Mouse (Mus musculus) cerebellum, adult 11 months (tissue): ENCODE data around the gene Fubp1.
A peak's percentile ranks its signal among the peaks of the same experiment; 100 is the strongest.

Source experiments
- DNase-seq: peaks from one replicate; pipeline ENCODE4 v3.0.0; 2022

The Fubp1 gene

GRCm38 (mm10) chr3:152209967-152210634 is at the start of gene Fubp1, which contains the start of gene Dnajb4:
Gene Fubp1, plus strand, starts transcription at chr3:152210422.
Gene Dnajb4, minus strand, starts transcription at chr3:152210302.
- DNase-seq = peak; percentile 99

- DNase-seq = no peak
Observed at GRCm38 (mm10) chr3:152160607-152161006, 49.6 kb upstream of the Fubp1 start.

DNA sequence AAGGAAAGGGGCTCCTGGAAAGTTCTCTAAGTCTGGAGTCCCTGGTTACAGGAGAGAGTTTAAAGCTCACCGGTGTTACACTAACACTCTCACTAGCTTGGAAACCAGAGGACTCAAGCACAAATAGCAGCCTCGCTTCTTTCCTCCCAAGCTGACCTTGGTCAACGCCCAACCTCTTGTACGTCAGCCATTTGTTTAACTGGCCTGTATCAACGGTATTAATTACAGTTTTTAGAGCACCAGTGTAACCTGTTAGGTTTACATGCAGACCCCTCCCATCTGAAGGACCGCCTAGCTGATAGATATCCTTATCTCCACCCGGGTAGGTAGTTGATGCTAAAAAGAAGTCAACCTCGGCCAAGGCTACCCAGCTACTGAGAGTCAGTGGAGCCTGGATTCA is 46.9 kb upstream of the Fubp1 start:
- no peak for DNase-seq

GRCm38 (mm10) chr3:152165014-152165350 is 45.2 kb upstream of the Fubp1 start:
- no peak for DNase-seq

GRCm38 (mm10) chr3:152165351-152166098 is 44.7 kb upstream of the Fubp1 start:
- peak; percentile 45 for DNase-seq

GRCm38 (mm10) chr3:152166099-152166423 is 44.2 kb upstream of the Fubp1 start, which contains the start of gene Gipc2:
Gene Gipc2, minus strand, starts transcription at chr3:152166230.
- no peak for DNase-seq

- DNase-seq = no peak
Observed at GRCm38 (mm10) chr3:152166699-152167451, 43.3 kb upstream of the Fubp1 start.

DNA sequence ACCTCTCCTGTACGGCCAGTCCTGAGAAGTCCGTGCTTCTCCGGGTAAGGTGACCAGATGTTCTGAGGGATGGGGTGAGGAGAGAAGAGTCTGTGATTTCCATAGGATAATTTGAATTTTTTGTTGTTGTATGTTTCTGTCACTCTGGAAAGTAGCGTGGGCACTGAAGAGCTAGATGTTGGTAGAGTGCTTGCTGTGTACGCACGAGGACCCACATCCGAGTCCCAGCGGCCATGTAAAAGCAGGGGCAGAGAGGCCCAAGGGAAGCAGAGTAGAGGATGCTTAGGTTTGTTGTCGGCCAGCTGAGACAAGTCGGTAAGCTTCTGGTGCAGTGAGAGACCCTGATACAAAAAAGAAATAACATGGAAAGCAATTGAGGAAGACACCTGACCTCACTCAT is 42.2 kb upstream of the Fubp1 start:
- no peak for DNase-seq

DNA sequence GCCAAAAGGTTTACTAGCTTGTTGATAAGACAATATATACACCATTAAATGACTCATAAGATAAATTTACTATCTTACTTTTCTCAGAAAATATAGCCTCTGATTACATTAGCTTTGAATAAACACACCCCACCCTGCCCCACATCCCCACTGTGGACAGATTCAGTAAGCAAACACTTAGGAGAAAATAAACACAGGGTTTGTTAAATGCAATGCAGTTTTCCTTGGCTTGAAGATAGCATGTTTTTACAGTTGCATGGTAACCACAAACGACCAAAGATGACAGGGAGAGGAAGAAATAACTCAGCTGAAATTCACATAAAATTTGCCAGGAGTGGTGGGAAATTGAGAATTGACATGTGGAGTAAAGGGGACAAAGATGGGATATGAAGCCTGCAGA is 39.8 kb upstream of the Fubp1 start:
- no peak for DNase-seq

GRCm38 (mm10) chr3:152171236-152171635 is 39.0 kb upstream of the Fubp1 start:
- DNase-seq = no peak

DNA sequence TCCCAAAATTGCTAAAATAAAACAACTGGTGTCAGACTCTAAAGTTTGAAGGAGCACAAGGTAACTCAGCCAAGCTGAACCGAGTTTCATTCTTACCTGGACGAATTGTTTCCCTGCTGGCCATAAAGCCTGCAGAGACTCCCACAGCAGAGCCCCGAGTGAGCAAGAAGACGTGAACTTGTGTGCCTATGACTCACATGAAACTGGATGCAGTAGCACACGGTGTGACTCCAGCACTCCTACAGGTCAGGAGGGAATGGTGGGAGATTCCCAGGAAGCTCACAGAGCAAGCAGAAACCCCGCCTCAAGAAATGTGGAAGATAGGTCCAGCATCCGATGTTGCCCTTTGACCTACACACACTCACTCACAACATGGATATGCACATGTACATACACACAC is 38.4 kb upstream of the Fubp1 start:
- DNase-seq = no peak

- DNase-seq = no peak
Observed at GRCm38 (mm10) chr3:152172322-152172935, 37.8 kb upstream of the Fubp1 start.

DNA sequence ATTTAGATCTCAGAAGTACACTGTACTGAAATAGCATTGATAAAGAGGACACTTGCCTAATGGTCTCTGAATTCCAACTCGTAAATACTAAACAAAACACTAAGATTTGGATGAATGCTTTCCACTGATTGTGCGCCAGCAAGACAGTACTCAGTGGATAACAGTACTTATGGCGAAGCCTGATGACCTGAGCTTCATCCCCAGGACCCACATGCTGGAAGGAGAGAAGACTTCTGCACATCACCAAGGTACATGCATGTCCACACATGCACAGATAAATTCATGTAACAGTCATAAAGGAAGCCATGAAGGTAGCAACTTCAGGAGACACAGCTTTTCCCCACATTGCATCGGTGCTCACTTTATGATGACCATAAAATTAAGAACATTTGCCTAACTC is 31.4 kb upstream of the Fubp1 start:
- DNase-seq = no peak

DNA sequence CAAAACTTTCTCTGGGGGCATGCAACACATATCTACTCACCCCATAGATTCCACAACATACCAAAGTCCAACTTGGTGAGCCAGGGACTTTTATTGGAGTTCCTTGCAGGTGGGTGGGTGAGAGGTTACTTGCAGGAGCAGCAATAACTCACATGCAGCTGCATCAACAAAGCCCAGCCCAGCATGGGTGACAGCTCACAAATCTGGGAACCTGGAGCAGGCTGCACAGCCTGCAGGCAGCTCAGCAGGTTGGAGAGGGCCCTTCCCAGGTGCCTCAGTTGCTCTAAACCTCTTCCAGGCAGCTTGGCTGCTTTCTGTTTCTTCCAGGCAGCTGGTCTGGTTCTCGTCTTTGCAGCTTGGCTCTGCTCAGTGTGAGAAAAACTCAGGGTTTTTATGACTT is 30.9 kb upstream of the Fubp1 start:
- DNase-seq = no peak

DNA sequence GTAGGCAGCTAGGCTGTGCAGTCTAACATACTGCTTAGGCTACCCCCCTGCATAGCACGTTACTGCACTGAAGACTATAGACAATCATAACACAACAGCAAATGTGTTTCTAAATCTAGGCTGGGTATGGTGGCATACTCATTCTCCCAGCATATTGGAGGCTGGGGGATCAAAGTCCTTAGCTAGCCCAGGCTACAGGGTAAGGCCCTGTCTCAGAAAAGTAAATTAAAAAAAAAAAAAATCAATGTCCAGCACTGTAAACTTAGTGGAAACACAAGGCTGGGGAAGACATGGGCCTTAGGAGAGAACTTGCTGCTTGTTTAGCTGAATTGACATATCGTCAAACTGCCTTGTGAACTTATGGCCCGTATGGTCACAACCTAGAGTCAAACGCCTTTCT is 29.6 kb upstream of the Fubp1 start:
- no peak for DNase-seq

GRCm38 (mm10) chr3:152183522-152183921 is 26.7 kb upstream of the Fubp1 start:
- DNase-seq = no peak

DNA sequence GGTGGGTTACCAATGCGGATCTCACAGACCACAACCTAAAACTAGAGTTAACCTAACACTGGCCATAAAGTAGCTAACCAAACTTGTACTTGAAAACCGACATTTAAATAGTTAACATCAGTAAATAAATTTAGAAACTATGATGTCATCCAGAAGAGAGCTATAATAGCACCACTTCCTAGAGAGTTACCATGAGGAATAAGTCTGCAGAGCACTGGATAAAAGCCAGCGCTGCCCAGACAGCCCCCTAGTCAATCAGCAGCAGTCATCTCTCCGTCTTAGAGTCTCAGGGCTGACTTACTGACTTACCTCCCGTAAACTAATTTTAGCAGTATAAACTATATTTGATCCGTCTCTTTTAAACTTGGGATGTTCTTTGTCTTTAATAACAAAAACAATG is 24.1 kb upstream of the Fubp1 start:
- DNase-seq = no peak

DNA sequence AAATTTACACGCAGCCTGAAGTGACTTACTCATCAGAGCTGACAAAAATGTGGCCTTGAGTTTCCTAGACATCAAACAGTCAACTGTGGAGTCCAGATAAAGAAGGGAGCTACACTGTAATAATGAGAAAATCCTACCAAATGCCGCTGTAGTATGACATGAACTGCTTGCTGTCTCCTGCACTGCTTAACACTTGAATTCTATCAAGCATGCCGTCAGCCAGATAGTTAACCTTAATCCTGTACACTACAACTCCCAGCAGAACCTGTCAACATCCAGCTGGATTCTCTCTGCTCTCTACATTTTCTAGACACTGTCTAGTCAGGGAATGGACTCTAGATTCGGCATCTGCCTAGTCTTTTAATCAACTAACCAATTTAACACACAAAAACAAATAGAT is 20.9 kb upstream of the Fubp1 start:
- DNase-seq = no peak

GRCm38 (mm10) chr3:152190679-152191477 is 19.3 kb upstream of the Fubp1 start:
- no peak for DNase-seq

- DNase-seq = no peak
Observed at GRCm38 (mm10) chr3:152191791-152192237, 18.4 kb upstream of the Fubp1 start.

DNA sequence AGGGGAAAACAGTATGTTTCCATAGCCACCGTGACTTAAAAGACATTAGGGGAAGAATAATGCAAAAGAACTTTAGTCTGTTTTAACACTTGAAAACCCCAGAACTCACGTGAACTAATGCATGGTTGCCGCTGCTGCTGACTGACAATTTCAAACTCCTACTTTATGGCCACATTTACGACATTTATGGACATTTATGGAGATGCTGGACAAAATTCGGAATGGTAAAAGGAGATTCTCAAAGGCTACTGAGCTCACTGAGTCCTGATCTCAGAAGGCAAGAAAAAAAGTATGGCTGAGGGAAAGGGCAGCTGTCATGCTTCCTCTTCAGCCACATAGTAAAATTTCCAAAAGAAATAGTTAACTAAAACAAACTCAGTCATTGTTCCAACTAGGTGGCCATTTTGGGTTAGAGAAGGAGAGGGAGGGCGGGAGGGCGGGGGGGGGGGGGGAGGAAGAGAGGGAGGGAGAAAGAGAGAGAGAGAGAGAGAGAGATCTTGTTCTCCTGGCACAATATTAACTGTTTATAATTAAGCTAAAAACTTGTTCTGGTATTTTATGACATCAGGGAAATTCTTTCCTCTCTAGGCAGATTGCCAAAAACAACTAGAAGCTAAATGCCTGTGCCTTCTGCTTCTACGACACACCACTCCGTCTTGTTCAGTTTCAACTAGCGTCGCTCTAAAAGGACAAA is 17.8 kb upstream of the Fubp1 start:
- DNase-seq = no peak

- DNase-seq = no peak
Observed at GRCm38 (mm10) chr3:152193177-152193576, 17.0 kb upstream of the Fubp1 start.
